Mouse (Mus musculus) CH12.LX (cell line): Measurements from ENCODE around the gene Npas3. TPM values are rescaled to one million over a fixed set of nuclear protein-coding genes. Genes with fewer than 3 reads are reported as not detected.
A peak's percentile ranks its signal among the peaks of the same experiment; 100 is the strongest.

Source experiments
- DNase-seq: peaks from one replicate; pipeline ENCODE4 v3.0.0-alpha.2; 2013; ENCODE audit errors: extremely low read depth
- H3K27ac ChIP-seq: 2 replicates; pipeline ENCODE4 v1.5.1; 2012; ENCODE audit warnings: low read depth, mild to moderate bottlenecking, control low read depth, moderate library complexity; ENCODE audit not compliant: insufficient read depth
- H3K27me3 ChIP-seq: replicated peaks from 2 replicates; pipeline ENCODE3; 2012; ENCODE audit warnings: inconsistent platforms
- H3K36me3 ChIP-seq, 2 experiments: replicated peaks in 1 of 2; 2 replicates each; pipeline versions ENCODE3 to v1.6.1; 2012; ENCODE audit warnings: inconsistent platforms in 1 of 2, low read length in 1 of 2, mild to moderate bottlenecking in 1 of 2, mixed read lengths in 1 of 2, moderate library complexity in 1 of 2; ENCODE audit not compliant: control insufficient read depth in 1 of 2, insufficient read depth in 1 of 2
- H3K4me1 ChIP-seq, 2 experiments: 2 replicates each; pipeline ENCODE4 v1.6.1; 2012; ENCODE audit warnings: inconsistent platforms in 1 of 2, moderate library complexity in 1 of 2; ENCODE audit not compliant: insufficient read depth in 2 of 2, control insufficient read depth in 1 of 2
- H3K4me2 ChIP-seq: 2 replicates; pipeline ENCODE4 v1.6.1; 2012; ENCODE audit warnings: low read depth, mild to moderate bottlenecking, control low read depth; ENCODE audit not compliant: poor library complexity, insufficient read depth, severe bottlenecking
- H3K4me3 ChIP-seq, 3 experiments: fragments of 150-350 bp in 1 of 3; sonication (generic) in 1 of 3; replicated peaks in 1 of 3; 2 replicates each; pipeline versions ENCODE3 to v1.5.1; 2011 to 2012; ENCODE audit warnings: low read depth in 2 of 3, low read length in 2 of 3, mild to moderate bottlenecking in 2 of 3, moderate library complexity in 2 of 3, control low read depth in 1 of 3, improper control_type of control experiment in 1 of 3, inconsistent platforms in 1 of 3, mixed read lengths in 1 of 3; ENCODE audit not compliant: poor library complexity in 1 of 3
- H3K79me2 ChIP-seq: replicated peaks from 2 replicates; pipeline ENCODE4 v1.6.1; 2012; ENCODE audit warnings: mild to moderate bottlenecking, moderate library complexity; ENCODE audit not compliant: control insufficient read depth, poor library complexity, insufficient read depth, severe bottlenecking; ENCODE audit errors: extremely low read depth
- H3K9ac ChIP-seq: 2 replicates; pipeline ENCODE4 v1.6.1; 2012; ENCODE audit warnings: low read depth, mild to moderate bottlenecking, control low read depth, moderate library complexity; ENCODE audit not compliant: insufficient read depth
- H3K9me3 ChIP-seq: replicated peaks from 2 replicates; pipeline ENCODE3; 2012; ENCODE audit warnings: low read length, inconsistent platforms, mixed read lengths
- BHLHE40 ChIP-seq: IDR thresholded peaks from 2 replicates; pipeline ENCODE4 v1.6.1; 2011; ENCODE audit warnings: mild to moderate bottlenecking, low read depth, low read length, improper control_type of control experiment
- CHD2 ChIP-seq: IDR thresholded peaks from 2 replicates; pipeline ENCODE4 v1.6.1; 2011; ENCODE audit warnings: low read length, improper control_type of control experiment
- E2F4 ChIP-seq: IDR thresholded peaks from 2 replicates; pipeline ENCODE4 v1.6.1; 2011; ENCODE audit warnings: low read depth, low read length, improper control_type of control experiment; ENCODE audit not compliant: insufficient replicate concordance
- EP300 ChIP-seq: IDR thresholded peaks from 2 replicates; pipeline ENCODE4 v1.6.1; 2011; ENCODE audit warnings: low read length, improper control_type of control experiment
- GABPA ChIP-seq: IDR thresholded peaks from 2 replicates; pipeline ENCODE4 v1.6.1; 2012; ENCODE audit warnings: low read depth, low read length, improper control_type of control experiment, inconsistent platforms; ENCODE audit not compliant: insufficient replicate concordance
- HCFC1 ChIP-seq: IDR thresholded peaks from 2 replicates; pipeline ENCODE4 v1.6.1; 2012; ENCODE audit warnings: low read depth, mild to moderate bottlenecking, inconsistent platforms, low read length, improper control_type of control experiment
- KAT2A ChIP-seq: IDR thresholded peaks from 2 replicates; pipeline ENCODE4 v1.6.1; 2012; ENCODE audit warnings: low read length, improper control_type of control experiment, inconsistent platforms; ENCODE audit not compliant: insufficient replicate concordance
- MAFK ChIP-seq: IDR thresholded peaks from 2 replicates; pipeline ENCODE4 v1.6.1; 2011; ENCODE audit warnings: low read length, improper control_type of control experiment; ENCODE audit not compliant: insufficient replicate concordance
- MAZ ChIP-seq: IDR thresholded peaks from 2 replicates; pipeline ENCODE4 v1.6.1; 2012; ENCODE audit warnings: low read depth, mild to moderate bottlenecking, inconsistent platforms, low read length, improper control_type of control experiment, moderate library complexity
- MEF2A ChIP-seq: IDR thresholded peaks from 2 replicates; pipeline ENCODE4 v1.6.1; 2014; ENCODE audit warnings: low read depth, mild to moderate bottlenecking, inconsistent platforms, low read length, improper control_type of control experiment, borderline replicate concordance
- MXI1 ChIP-seq: IDR thresholded peaks from 2 replicates; pipeline ENCODE4 v1.6.1; 2011; ENCODE audit warnings: mild to moderate bottlenecking, low read depth, low read length, improper control_type of control experiment
- NRF1 ChIP-seq: IDR thresholded peaks from 2 replicates; pipeline ENCODE4 v1.6.1; 2014; ENCODE audit warnings: low read depth, mild to moderate bottlenecking, inconsistent platforms, low read length, improper control_type of control experiment, moderate library complexity
- PAX5 ChIP-seq: IDR thresholded peaks from 2 replicates; pipeline ENCODE4 v1.6.1; 2012; ENCODE audit warnings: low read length, inconsistent platforms, mixed read lengths
- POLR2AphosphoS2 ChIP-seq: IDR thresholded peaks from 2 replicates; pipeline ENCODE4 v1.6.1; 2011; ENCODE audit warnings: low read depth, low read length, improper control_type of control experiment
- RAD21 ChIP-seq: IDR thresholded peaks from 2 replicates; pipeline ENCODE4 v1.6.1; 2011; ENCODE audit warnings: low read depth, mild to moderate bottlenecking, low read length, improper control_type of control experiment, moderate library complexity
- RCOR1 ChIP-seq: conservative IDR thresholded peaks from 2 replicates; pipeline ENCODE4 v1.6.1; 2012; ENCODE audit warnings: low read depth, mild to moderate bottlenecking, inconsistent platforms, low read length, improper control_type of control experiment
- TBP ChIP-seq: conservative IDR thresholded peaks from 2 replicates; pipeline ENCODE4 v1.6.1; 2011; ENCODE audit warnings: low read depth, low read length, improper control_type of control experiment
- TCF12 ChIP-seq: IDR thresholded peaks from 2 replicates; pipeline ENCODE4 v1.6.1; 2014; ENCODE audit warnings: low read depth, mild to moderate bottlenecking, inconsistent platforms, low read length, improper control_type of control experiment
- USF1 ChIP-seq: IDR thresholded peaks from 2 replicates; pipeline ENCODE4 v1.6.1; 2014; ENCODE audit warnings: low read depth, mild to moderate bottlenecking, inconsistent platforms, low read length, improper control_type of control experiment
- USF2 ChIP-seq: conservative IDR thresholded peaks from 2 replicates; pipeline ENCODE4 v1.6.1; 2011; ENCODE audit warnings: low read depth, low read length, improper control_type of control experiment
- ZMIZ1 ChIP-seq: IDR thresholded peaks from 2 replicates; pipeline ENCODE4 v1.6.1; 2012; ENCODE audit warnings: low read depth, mild to moderate bottlenecking, inconsistent platforms, low read length, improper control_type of control experiment
- ZNF384 ChIP-seq: IDR thresholded peaks from 2 replicates; pipeline ENCODE4 v1.6.1; 2012; ENCODE audit warnings: low read depth, low read length, improper control_type of control experiment, inconsistent platforms
- dilution Hi-C: fragments of 300-500 bp; cut with MboI; formaldehyde crosslinking; loops from 2 replicates; pipeline ENCODE4 v1.14.3; 2020; ENCODE audit warnings: low sequenced_read_pairs; ENCODE audit not compliant: extremely low pct_unique_long_range_greater_than_20kb, extremely low pct_ligation_motif_present
- in situ Hi-C: fragments of 300-500 bp; cut with MboI; formaldehyde crosslinking; loops from 3 replicates; pipeline ENCODE4 v1.14.3; 2019; ENCODE audit warnings: low sequenced_read_pairs, low pct_ligation_motif_present, low pct_unique_long_range_greater_than_20kb, mixed read lengths
- polyA plus RNA-seq: library from polyadenylated mRNA; unstranded; fragments of >175 nt; gene quantifications from 2 replicates; pipeline ENCODE4 v1.2.1, GENCODE M21; 2012; ENCODE audit warnings: low read depth; ENCODE audit not compliant: insufficient read length
- total RNA-seq, 2 experiments: library from RNA; depleted of rRNA; stranded (reverse); fragments of 300-350 nt in 1 of 2; fragments of >200 nt in 1 of 2; gene quantifications; 2 replicates each; pipeline ENCODE4 v1.2.3; 2012 to 2014

Gene Npas3
- total and polyA plus RNA-seq, 3 experiments, result 0.13 TPM; not detected in 1

GRCm38 (mm10) chr12:53630607-53631006 lies 382.1 kb downstream of the Npas3 start:
- Histone ChIP-seq H3K4me2 (no peak overlapping the region), H3K79me2 (no peaks in the 10 kb centered on the region), H3K4me3 (no peak overlapping the region), H3K27ac (no peak overlapping the region), H3K9me3 (no peaks in the 10 kb centered on the region), H3K9ac (no peak overlapping the region), H3K4me1 (peaks cover 0 to 21% of the 10 kb centered on the region in 2 experiments; a peak in 2 of 4 replicates), H3K27me3 (no peaks in the 10 kb centered on the region), H3K36me3 (no peaks in the 10 kb centered on the region)
- in situ Hi-C loops, result no loop called here
- dilution Hi-C loops, result no loop called here
- DNase-seq, result no peak
- TF ChIP-seq TBP, result no peak
- no peak for TF ChIP-seq TCF12
- no peak for TF ChIP-seq HCFC1
- no peak for TF ChIP-seq KAT2A
- TF ChIP-seq ZNF384, result no peak
- no peak for TF ChIP-seq MEF2A
- TF ChIP-seq E2F4, result no peak
- no peak for TF ChIP-seq MXI1
- TF ChIP-seq RCOR1, result no peak
- TF ChIP-seq MAZ, result no peak
- no peak for TF ChIP-seq MAFK
- TF ChIP-seq GABPA, result no peak
- TF ChIP-seq BHLHE40, result no peak
- TF ChIP-seq CHD2, result no peak

GRCm38 (mm10) chr12:53631315-53632106 lies 383.0 kb downstream of the Npas3 start:
- Histone ChIP-seq H3K27ac (no peak overlapping the region), H3K79me2 (no peaks in the 10 kb centered on the region), H3K4me2 (no peak overlapping the region), H3K36me3 (no peaks in the 10 kb centered on the region), H3K4me1 (peaks cover 0 to 21% of the 10 kb centered on the region in 2 experiments; a peak in 2 of 4 replicates), H3K4me3 (no peak overlapping the region), H3K9ac (no peak overlapping the region), H3K27me3 (no peaks in the 10 kb centered on the region), H3K9me3 (no peaks in the 10 kb centered on the region)
- in situ Hi-C loops (no loop called here), dilution Hi-C loops (no loop called here)
- DNase-seq, result peak; percentile 19
- TF ChIP-seq ZMIZ1 (no peak), USF1 (peak; percentile 56), CHD2 (no peak), EP300 (no peak), NRF1 (no peak), KAT2A (no peak), MEF2A (no peak), PAX5 (no peak), POLR2AphosphoS2 (no peak), USF2 (peak; percentile 71), RAD21 (no peak), BHLHE40 (no peak)
